Mouse (Mus musculus): ENCODE measurements around the gene Impdh1.

The Impdh1 gene

DNA sequence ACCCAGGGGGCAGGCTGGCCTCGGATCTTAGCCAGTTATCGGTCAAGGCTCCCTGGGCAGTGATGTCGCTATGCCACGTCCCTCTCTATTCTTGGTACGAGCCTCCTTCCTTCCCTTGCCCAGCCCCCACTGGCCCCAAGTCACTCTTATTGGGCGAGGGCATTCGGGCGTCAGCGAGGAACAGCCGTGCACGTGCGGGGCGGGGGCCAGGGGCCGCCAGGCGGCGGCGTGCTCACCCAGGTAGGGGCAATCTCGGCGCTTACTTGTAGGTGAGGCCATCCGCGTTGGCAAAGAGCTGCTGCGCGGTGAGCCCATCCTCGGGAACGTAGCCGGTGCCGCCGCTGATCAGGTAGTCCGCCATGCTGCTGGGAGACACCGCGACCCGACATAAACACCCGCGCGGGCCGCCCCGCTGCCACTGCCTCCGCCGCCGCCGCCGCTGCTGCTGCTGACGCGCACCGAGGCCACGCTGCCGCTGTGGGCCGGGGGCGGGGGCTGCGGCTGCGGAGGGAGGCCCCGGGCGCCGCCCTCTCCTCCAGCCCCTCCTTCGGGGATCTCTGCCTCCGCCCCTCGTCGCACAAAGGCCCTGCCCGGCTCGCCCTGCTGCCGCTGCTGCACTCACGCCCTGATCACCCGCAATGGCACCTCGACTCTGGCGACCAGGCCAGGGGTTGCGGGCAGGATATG is 4.2 kb downstream of the Impdh1 start:
- DNase-seq = peak; percentile 71

GRCm38 (mm10) chr6:29211146-29211545 is 5.0 kb downstream of the Impdh1 start:
- peak; percentile 67 for DNase-seq

DNA sequence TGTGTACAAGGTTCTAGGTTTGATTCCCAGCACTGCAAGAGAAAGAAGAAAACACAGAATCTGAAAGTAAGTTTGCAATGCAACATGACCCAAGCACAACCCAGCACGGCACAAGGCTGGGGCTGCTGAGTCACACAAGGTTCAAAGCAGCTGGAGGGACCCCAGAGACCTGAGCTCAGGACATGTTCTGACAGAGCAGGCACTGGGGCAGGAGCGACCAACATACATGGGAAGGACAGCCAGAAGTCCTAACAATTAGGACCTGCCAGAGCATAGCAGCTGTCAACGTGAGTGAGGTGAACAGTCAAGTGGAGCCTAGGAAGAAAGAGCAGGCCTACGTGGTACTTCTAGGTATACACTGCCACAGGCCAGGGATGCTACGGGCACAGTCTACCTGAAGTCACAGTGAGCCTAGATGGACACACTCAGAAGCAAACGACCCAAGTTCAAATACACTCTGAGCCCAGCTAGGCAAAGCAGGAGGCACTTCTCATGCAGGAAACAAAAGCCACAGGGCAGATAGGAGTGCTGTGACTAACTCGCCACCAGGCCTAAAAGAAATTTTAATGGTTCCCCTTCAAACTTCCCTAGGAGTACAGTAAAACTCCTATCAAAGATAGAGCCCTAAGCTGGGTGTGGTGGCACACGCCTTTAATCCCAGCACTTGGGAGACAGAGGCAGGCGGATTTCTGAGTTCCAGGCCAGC is 5.8 kb downstream of the Impdh1 start:
- DNase-seq = no peak

- DNase-seq = no peak
Observed at GRCm38 (mm10) chr6:29208178-29208577, 8.0 kb downstream of the Impdh1 start.

DNA sequence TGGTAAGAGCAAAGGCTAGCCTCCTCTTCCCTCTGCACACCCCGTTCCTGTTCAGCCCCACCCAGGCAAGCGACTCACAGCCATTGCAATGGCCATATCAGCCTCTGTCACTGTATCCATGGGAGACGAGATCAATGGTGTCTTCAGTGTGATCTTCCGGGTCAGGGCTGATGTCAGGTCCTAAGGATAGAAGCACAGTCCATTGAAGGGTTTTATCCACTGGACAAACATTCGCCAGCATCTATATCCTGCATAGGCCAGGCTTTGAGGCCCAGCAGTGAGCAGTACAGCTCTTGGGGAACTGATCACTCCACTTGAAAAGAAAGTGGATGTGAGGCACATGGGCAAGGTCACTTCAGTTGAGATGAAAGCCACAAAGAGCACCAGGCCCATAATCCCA is 9.1 kb downstream of the Impdh1 start:
- no peak for DNase-seq

- DNase-seq = no peak
Observed at GRCm38 (mm10) chr6:29206006-29206405, 10.2 kb downstream of the Impdh1 start.

GRCm38 (mm10) chr6:29204932-29205614 is 11.1 kb downstream of the Impdh1 start:
- DNase-seq = no peak

DNA sequence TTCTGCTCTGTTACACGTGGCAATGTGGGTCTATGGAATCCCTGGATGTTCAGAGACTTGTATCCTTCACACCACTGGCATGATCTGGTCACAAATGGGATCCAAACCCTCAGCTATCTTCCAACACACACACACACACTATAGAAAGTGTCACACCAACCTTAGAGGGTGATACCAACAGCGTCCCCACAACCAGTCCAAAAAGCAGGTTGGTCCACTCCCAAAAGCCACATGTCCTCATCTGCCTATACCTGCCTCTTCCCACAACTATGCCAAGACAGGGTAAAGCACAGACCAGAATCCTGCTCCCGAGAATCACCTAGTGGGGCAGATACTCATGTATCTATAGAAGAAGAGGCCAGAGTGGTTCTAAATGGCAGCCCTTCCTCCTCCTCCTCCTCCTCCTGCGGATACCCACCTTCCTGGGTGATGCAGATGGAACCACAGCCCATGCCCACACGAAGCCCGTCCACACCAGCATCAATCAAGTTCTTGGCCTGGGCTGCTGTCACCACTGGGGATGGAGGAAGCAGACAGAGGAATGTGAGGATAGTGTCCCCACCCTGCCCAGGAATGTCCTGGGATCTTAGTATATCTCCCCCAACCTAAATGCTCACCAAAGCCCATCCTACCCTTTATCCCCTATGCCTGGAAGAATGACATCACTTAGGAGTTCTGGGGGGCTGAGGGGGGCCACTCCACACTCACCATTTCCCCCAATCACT is 12.1 kb downstream of the Impdh1 start:
- DNase-seq = no peak

GRCm38 (mm10) chr6:29203096-29203495 is 13.1 kb downstream of the Impdh1 start:
- DNase-seq = no peak

GRCm38 (mm10) chr6:29201988-29202387 is 14.2 kb downstream of the Impdh1 start:
- no peak for DNase-seq

- DNase-seq = no peak
Observed at GRCm38 (mm10) chr6:29201341-29201740, 14.8 kb downstream of the Impdh1 start.

DNA sequence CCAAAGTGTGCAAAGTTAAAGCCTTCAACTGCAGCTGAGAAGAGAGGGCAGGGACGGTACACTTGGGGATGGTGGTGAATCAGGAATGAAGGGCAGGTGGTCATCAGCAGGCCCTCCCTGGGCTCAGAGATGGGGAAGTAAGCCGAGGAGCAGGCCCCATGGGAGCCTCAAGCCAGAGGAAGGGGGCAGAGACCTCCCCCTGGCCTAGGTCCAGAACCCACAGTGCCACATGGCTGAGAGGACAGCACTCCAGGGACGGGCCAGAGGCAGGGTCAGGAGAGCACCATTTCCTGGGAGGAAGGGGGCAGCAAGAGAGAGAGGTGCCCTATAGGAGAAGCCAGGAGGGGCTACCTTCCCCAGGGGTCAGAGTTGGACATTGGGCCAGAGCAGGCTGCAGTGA is 15.7 kb downstream of the Impdh1 start:
- no peak for DNase-seq

- no peak for DNase-seq
Observed at GRCm38 (mm10) chr6:29199223-29199855, 16.8 kb downstream of the Impdh1 start.

- DNase-seq = peak; percentile 87
Observed at GRCm38 (mm10) chr6:29198309-29199222, 17.6 kb downstream of the Impdh1 start.

DNA sequence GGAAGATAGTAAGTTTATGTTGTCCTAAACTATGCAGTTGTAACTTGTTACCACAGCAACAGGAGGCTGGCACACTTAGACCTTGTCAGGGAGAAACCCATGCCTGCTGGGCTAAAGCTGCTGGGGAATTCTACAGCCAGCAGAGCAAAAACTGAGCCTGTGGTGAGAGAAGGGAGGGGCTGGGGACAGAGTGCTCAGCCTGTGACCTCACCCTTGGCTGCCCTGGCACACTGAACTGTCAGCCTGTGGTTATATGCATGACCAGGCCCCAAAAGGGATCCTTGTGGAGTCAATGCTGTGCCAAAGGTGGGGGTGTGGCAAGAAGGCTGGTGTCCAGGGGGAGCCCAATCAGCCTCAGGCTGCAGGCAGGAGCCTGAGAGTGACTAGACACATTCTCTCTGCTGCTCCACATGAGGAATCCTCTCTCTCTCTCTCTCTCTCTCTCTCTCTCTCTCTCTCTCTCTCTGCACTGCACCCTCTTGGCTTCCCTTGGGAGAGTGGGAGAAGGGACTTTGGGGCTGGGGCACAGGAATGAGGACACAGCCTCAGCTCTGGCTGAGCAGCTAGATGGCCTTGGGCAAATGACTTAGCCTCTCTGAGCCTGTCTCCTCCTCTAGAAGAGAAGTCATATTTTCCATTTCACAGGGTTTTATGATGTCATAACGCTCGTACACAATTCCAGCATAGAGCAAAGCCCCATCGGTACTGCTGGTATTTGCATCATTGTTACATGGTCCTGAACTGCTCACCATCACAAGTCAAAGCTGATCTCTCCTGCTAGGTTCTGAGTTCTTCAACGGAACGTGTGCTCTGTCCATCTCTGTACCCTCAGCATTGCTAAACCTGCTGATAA is 20.1 kb downstream of the Impdh1 start:
- DNase-seq = no peak

DNA sequence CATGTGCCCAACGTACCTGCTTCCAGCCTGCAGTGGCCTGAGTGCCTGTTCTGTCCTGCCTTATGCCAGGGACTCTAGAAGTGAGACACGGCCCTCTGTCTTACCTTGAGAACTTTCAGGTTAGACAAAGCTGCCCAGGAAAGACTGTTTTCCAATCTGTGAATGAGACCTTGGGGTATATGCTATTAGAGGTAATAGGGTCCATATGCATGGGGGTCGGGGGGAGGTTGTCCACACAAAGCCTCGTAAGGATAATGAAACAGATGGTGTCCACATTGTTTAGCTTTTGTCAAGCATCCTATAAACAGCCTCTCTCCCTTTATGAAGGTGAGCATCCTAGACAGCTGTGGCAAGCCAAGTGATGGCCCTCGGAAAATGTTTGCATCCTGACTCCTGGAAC is 21.0 kb downstream of the Impdh1 start:
- no peak for DNase-seq

DNA sequence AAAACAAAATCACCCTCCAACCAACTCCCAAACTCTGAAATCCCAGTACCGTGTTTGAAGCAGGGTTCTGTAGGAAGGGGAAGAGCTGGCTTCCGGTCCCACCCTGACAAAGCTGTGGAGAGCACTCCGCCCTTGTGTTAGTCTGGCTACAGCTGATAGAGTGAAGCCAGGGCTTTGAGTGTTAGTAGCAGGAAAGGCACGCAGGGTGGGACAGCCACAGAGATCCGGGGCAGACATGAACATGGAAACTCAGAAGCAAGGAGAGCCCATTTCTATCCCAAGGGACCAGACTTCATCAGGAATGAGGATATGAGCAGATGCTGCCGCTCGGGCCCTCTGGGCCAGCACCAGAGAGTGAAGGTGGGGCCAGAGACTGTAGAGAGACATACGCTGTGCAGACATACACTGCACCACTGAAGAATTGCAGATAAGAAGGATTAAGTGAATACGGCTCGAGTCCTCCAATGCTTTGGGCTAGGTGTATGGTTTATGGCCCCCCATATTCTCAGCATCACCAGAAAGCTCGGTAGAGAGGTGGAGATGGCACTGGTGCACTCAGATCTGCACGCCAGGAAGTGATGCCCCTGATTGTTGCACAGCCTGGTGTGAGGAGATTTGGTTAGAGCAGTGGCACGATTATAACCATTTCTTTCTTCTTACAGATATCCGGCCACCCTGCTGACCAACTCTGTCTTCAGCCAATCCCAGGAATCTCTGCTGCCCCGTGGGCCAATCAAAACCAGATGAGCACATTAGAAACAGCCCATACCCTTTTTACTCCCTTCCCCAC is 22.0 kb downstream of the Impdh1 start:
- no peak for DNase-seq

- DNase-seq = no peak
Observed at GRCm38 (mm10) chr6:29187936-29188335, 28.2 kb downstream of the Impdh1 start.

GRCm38 (mm10) chr6:29179843-29180242 is 36.3 kb downstream of the Impdh1 start:
- DNase-seq = no peak

Data from cerebellum, adult 8-10 months (tissue).